Mouse (Mus musculus) testis, adult 2 months (tissue): ENCODE results near the gene 6030408B16Rik. TPM values are rescaled to one million over a fixed set of nuclear protein-coding genes. Genes with fewer than 3 reads are reported as not detected.

Source experiments
- H3K27ac ChIP-seq: fragments of 200-500 bp; 2 replicates; pipeline ENCODE4 v1.5.1; 2012; ENCODE audit warnings: low read depth, low read length; ENCODE audit not compliant: control insufficient read depth, insufficient read depth
- H3K27me3 ChIP-seq: fragments of 200-500 bp; 2 replicates; pipeline ENCODE4 v1.6.1; 2012; ENCODE audit warnings: mild to moderate bottlenecking, low read length, moderate library complexity; ENCODE audit not compliant: control insufficient read depth, insufficient read depth
- H3K36me3 ChIP-seq: fragments of 200-500 bp; 2 replicates; pipeline ENCODE4 v1.6.1; 2012; ENCODE audit warnings: mild to moderate bottlenecking, low read length; ENCODE audit not compliant: control insufficient read depth, insufficient read depth
- H3K4me1 ChIP-seq: fragments of 200-500 bp; 2 replicates; pipeline ENCODE4 v1.6.1; 2012; ENCODE audit warnings: low read length; ENCODE audit not compliant: control insufficient read depth, insufficient read depth
- H3K4me3 ChIP-seq: fragments of 200-500 bp; 2 replicates; pipeline ENCODE4 v1.5.1; 2012; ENCODE audit warnings: low read depth, mild to moderate bottlenecking, low read length, moderate library complexity, mixed read lengths; ENCODE audit not compliant: control insufficient read depth
- CTCF ChIP-seq: fragments of 200-500 bp; IDR thresholded peaks from 2 replicates; pipeline ENCODE4 v1.5.1; 2012; ENCODE audit warnings: low read depth, mild to moderate bottlenecking, inconsistent platforms, low read length, moderate library complexity; ENCODE audit not compliant: control insufficient read depth, insufficient read depth, insufficient replicate concordance
- POLR2A ChIP-seq: fragments of 200-500 bp; IDR thresholded peaks from 2 replicates; pipeline ENCODE4 v1.6.1; 2012; ENCODE audit warnings: low read depth, mild to moderate bottlenecking, inconsistent platforms, low read length, moderate library complexity; ENCODE audit not compliant: control insufficient read depth
- polyA plus RNA-seq: library from polyadenylated mRNA; depleted of rRNA; stranded (reverse); fragments of >200 nt; gene quantifications from 2 replicates; pipeline ENCODE4 v1.2.3, GENCODE M21; 2012; rRNA removed

Gene 6030408B16Rik
- polyA plus RNA-seq, 1 experiment, result 10.4 TPM

GRCm38 (mm10) chr15:101333648-101334047, 40.6 kb downstream of the 6030408B16Rik start:
- H3K4me3 ChIP-seq, result no peak overlapping the region
- H3K4me1 ChIP-seq, result peaks cover 2% of the 10 kb centered on the region; the same call in 1 of the 2 replicates
- no peak overlapping the region for H3K27ac ChIP-seq
- no peaks in the 10 kb centered on the region for H3K27me3 ChIP-seq
- TF ChIP-seq POLR2A (no peak), CTCF (no peak)
- H3K36me3 ChIP-seq, result no peaks in the 10 kb centered on the region

- no peak overlapping the region for H3K27ac ChIP-seq
- peaks cover 2% of the 10 kb centered on the region; the same call in 1 of the 2 replicates for H3K4me1 ChIP-seq
- H3K4me3 ChIP-seq, result no peak overlapping the region
- TF ChIP-seq CTCF, result no peak
- no peaks in the 10 kb centered on the region for H3K36me3 ChIP-seq
- no peaks in the 10 kb centered on the region for H3K27me3 ChIP-seq
Measured at GRCm38 (mm10) chr15:101336474-101337174, 43.6 kb downstream of the 6030408B16Rik start.

- Histone ChIP-seq H3K4me3 (no peak overlapping the region), H3K27me3 (no peaks in the 10 kb centered on the region), H3K36me3 (no peaks in the 10 kb centered on the region), H3K27ac (no peak overlapping the region), H3K4me1 (peaks cover 2% of the 10 kb centered on the region; the same call in 1 of the 2 replicates)
- no peak for TF ChIP-seq POLR2A
- TF ChIP-seq CTCF, result no peak
Measured at GRCm38 (mm10) chr15:101338359-101338758, 45.3 kb downstream of the 6030408B16Rik start.

- Histone ChIP-seq H3K36me3 (no peaks in the 10 kb centered on the region), H3K4me3 (no peak overlapping the region), H3K27me3 (no peaks in the 10 kb centered on the region), H3K4me1 (peaks cover 2% of the 10 kb centered on the region; the same call in 1 of the 2 replicates), H3K27ac (no peak overlapping the region)
- peak; percentile 68; the same call in 1 of the 2 replicates for TF ChIP-seq CTCF
- TF ChIP-seq POLR2A, result no peak
Measured at GRCm38 (mm10) chr15:101339537-101339936, 46.5 kb downstream of the 6030408B16Rik start.

GRCm38 (mm10) chr15:101341797-101342515, 48.9 kb downstream of the 6030408B16Rik start:
- no peaks in the 10 kb centered on the region for H3K4me1 ChIP-seq

More at GRCm38 (mm10) chr15:101341797-101342515, 48.9 kb downstream of the 6030408B16Rik start:
- Histone ChIP-seq H3K27me3 (no peaks in the 10 kb centered on the region), H3K36me3 (no peaks in the 10 kb centered on the region), H3K4me3 (no peak overlapping the region), H3K27ac (no peak overlapping the region)
- no peak for TF ChIP-seq POLR2A
- TF ChIP-seq CTCF, result peak; percentile 44; the same call in 1 of the 2 replicates

Other genes with a start within 250 kb of the 6030408B16Rik start
- gene Gm47841, start 245.8 kb upstream of the 6030408B16Rik start, polyA plus RNA-seq, result 79.8 and 97.0 TPM in 2 replicates
- 0.44 and 0.46 TPM in 2 replicates for gene Fignl2, start 214.6 kb upstream of the 6030408B16Rik start, polyA plus RNA-seq
- not detected in 2 replicates for gene Ankrd33, start 177.5 kb upstream of the 6030408B16Rik start, polyA plus RNA-seq
- gene Acvrl1, start 164.7 kb upstream of the 6030408B16Rik start, polyA plus RNA-seq, result 3.5 and 4.8 TPM in 2 replicates
- gene Acvr1b, start 119.1 kb upstream of the 6030408B16Rik start, polyA plus RNA-seq, result 15.2 and 16.7 TPM in 2 replicates
- gene Grasp, start 69.0 kb upstream of the 6030408B16Rik start, polyA plus RNA-seq, result 1.8 and 1.9 TPM in 2 replicates
- 51.4 TPM in 2 replicates for gene Nr4a1, start 38.9 kb upstream of the 6030408B16Rik start, polyA plus RNA-seq
- 16.4 and 17.5 TPM in 2 replicates for gene Atg101, start 8.9 kb upstream of the 6030408B16Rik start, polyA plus RNA-seq
- 0.32 and 0.42 TPM in 2 replicates for gene Krt80, start 77.0 kb downstream of the 6030408B16Rik start, polyA plus RNA-seq
- gene Krt7, start 117.8 kb downstream of the 6030408B16Rik start, polyA plus RNA-seq, result 0.33 and 0.72 TPM in 2 replicates
- gene Krt87, start 145.6 kb downstream of the 6030408B16Rik start, polyA plus RNA-seq, result not detected in 2 replicates
- gene Krt88, start 154.5 kb downstream of the 6030408B16Rik start, polyA plus RNA-seq, result 189 and 195 TPM in 2 replicates
- not detected in 2 replicates for gene Krt81, start 170.5 kb downstream of the 6030408B16Rik start, polyA plus RNA-seq
- gene Krt86, start 180.3 kb downstream of the 6030408B16Rik start, polyA plus RNA-seq, result 0.12 and 0.29 TPM in 2 replicates
- 0.07 TPM in 1 of 2 replicates, not detected in the other for gene Krt83, start 198.3 kb downstream of the 6030408B16Rik start, polyA plus RNA-seq
- gene Gm49425, start 224.0 kb downstream of the 6030408B16Rik start, polyA plus RNA-seq, result 0.25 TPM in 1 of 2 replicates, not detected in the other
- not detected in 2 replicates for gene Krt84, start 239.6 kb downstream of the 6030408B16Rik start, polyA plus RNA-seq